Mouse (Mus musculus): Measurements from ENCODE around the gene Trim21. TPM values are rescaled to one million over a fixed set of nuclear protein-coding genes. Genes with fewer than 3 reads are reported as not detected.
A peak's percentile ranks its signal among the peaks of the same experiment; 100 is the strongest.

Gene Trim21
- polyA plus RNA-seq, 1 experiment from 2014 or later = 0.68 TPM

DNA sequence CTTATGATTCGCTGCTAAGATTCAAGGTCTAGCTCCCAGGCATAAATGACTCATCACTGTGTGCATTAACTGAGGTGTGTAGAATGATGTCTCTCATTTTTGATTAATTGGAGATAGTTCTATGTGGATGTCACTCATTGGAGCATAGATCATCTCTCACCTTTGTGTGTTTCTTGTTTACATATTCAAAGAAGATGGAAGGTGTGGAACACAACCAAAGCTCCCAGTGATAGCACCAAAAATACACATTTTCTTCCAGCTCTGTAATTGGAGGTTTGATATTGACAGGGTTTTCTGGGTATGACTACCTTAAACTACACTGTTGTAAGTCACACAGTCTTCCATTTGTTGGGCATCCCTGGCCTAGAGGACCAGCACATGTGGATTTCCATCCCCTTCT is 30.8 kb downstream of the Trim21 start, which contains the start of gene Olfr547:
Gene Olfr547, plus strand, starts transcription at position 301 of the 400 bp plus-strand sequence.
- ATAC-seq (ENCODE audit: low FRiP score, low TSS enrichment) (no peak), DNase-seq (ENCODE audit: low spot score) (no peak)
- TF ChIP-seq EP300 (optimal IDR thresholded peaks at IDR 0.05) = no peak
- no peak for TF ChIP-seq CTCF (IDR thresholded peaks at IDR 0.05; ENCODE audit: low read depth)
- Histone ChIP-seq H3K4me1 (replicated peaks; ENCODE audit: control insufficient read depth, insufficient read depth) (no peaks in the 10 kb centered on the region), H3K36me3 (ENCODE audit: control insufficient read depth, insufficient read depth, low read length) (no peaks in the 10 kb centered on the region), H3K27me3 (ENCODE audit: control insufficient read depth, insufficient read depth, low read length) (no peaks in the 10 kb centered on the region), H3K4me3 (ENCODE audit: low read depth, low read length) (no peak within 1 kb of the TSS), H3K4me2 (replicated peaks; ENCODE audit: low read depth) (no peak within 1 kb of the TSS), H3K27ac (replicated peaks) (no peak within 1 kb of the TSS), H3K9me3 (ENCODE audit: control insufficient read depth, low read length) (no peaks in the 10 kb centered on the region), H3K9ac (ENCODE audit: low read length) (no peak within 1 kb of the TSS)
- 78% methylated on average over 1 of the region's 1 CpGs for WGBS

GRCm38 (mm10) chr7:102529052-102529451 is 36.2 kb downstream of the Trim21 start:
- no peak for DNase-seq (ENCODE audit: low spot score)
- H3K27ac ChIP-seq (replicated peaks) = no peak overlapping the region
- H3K36me3 ChIP-seq (ENCODE audit: control insufficient read depth, insufficient read depth, low read length) = no peaks in the 10 kb centered on the region
- WGBS = 70% methylated on average over 1 of the region's 1 CpGs
- no peaks in the 10 kb centered on the region for H3K4me1 ChIP-seq (replicated peaks; ENCODE audit: control insufficient read depth, insufficient read depth)
- no peak overlapping the region for H3K9ac ChIP-seq (ENCODE audit: low read length)
- no peaks in the 10 kb centered on the region for H3K9me3 ChIP-seq (ENCODE audit: control insufficient read depth, low read length)
- H3K4me2 ChIP-seq (replicated peaks; ENCODE audit: low read depth) = no peak overlapping the region
- H3K4me3 ChIP-seq (ENCODE audit: low read depth, low read length) = no peak overlapping the region
- TF ChIP-seq CTCF (IDR thresholded peaks at IDR 0.05; ENCODE audit: low read depth) (no peak), EP300 (optimal IDR thresholded peaks at IDR 0.05) (no peak)
- no peak for ATAC-seq (ENCODE audit: low FRiP score, low TSS enrichment)
- H3K27me3 ChIP-seq (ENCODE audit: control insufficient read depth, insufficient read depth, low read length) = no peaks in the 10 kb centered on the region

GRCm38 (mm10) chr7:102517051-102517335 is 48.3 kb downstream of the Trim21 start:
- TF ChIP-seq EP300 (optimal IDR thresholded peaks at IDR 0.05) = no peak
- TF ChIP-seq CTCF (IDR thresholded peaks at IDR 0.05; ENCODE audit: low read depth) = no peak
- H3K9me3 ChIP-seq (ENCODE audit: control insufficient read depth, low read length) = no peaks in the 10 kb centered on the region
- no peaks in the 10 kb centered on the region for H3K27me3 ChIP-seq (ENCODE audit: control insufficient read depth, insufficient read depth, low read length)
- H3K4me2 ChIP-seq (replicated peaks; ENCODE audit: low read depth) = no peak overlapping the region
- no peak overlapping the region for H3K27ac ChIP-seq (replicated peaks)
- 70% methylated on average over 2 of the region's 2 CpGs for WGBS
- ATAC-seq (ENCODE audit: low FRiP score, low TSS enrichment) = no peak
- no peak overlapping the region for H3K4me3 ChIP-seq (ENCODE audit: low read depth, low read length)
- DNase-seq (ENCODE audit: low spot score) = no peak
- H3K36me3 ChIP-seq (ENCODE audit: control insufficient read depth, insufficient read depth, low read length) = no peaks in the 10 kb centered on the region
- H3K4me1 ChIP-seq (replicated peaks; ENCODE audit: control insufficient read depth, insufficient read depth) = no peaks in the 10 kb centered on the region
- H3K9ac ChIP-seq (ENCODE audit: low read length) = no peak overlapping the region

- Histone ChIP-seq H3K27me3 (ENCODE audit: control insufficient read depth, insufficient read depth, low read length) (no peaks in the 10 kb centered on the region), H3K27ac (replicated peaks) (no peak overlapping the region), H3K4me1 (replicated peaks; ENCODE audit: control insufficient read depth, insufficient read depth) (no peaks in the 10 kb centered on the region), H3K36me3 (ENCODE audit: control insufficient read depth, insufficient read depth, low read length) (no peaks in the 10 kb centered on the region), H3K9ac (ENCODE audit: low read length) (no peak overlapping the region), H3K4me3 (ENCODE audit: low read depth, low read length) (no peak overlapping the region), H3K9me3 (ENCODE audit: control insufficient read depth, low read length) (no peaks in the 10 kb centered on the region), H3K4me2 (replicated peaks; ENCODE audit: low read depth) (no peak overlapping the region)
- no peak for TF ChIP-seq EP300 (optimal IDR thresholded peaks at IDR 0.05)
- no peak for TF ChIP-seq CTCF (IDR thresholded peaks at IDR 0.05; ENCODE audit: low read depth)
- ATAC-seq (ENCODE audit: low FRiP score, low TSS enrichment) = no peak
- WGBS = 59% methylated on average over 10 of the region's 10 CpGs
- DNase-seq (ENCODE audit: low spot score) = peak; percentile 23
Measured at GRCm38 (mm10) chr7:102516261-102517050, 48.8 kb downstream of the Trim21 start.

DNA sequence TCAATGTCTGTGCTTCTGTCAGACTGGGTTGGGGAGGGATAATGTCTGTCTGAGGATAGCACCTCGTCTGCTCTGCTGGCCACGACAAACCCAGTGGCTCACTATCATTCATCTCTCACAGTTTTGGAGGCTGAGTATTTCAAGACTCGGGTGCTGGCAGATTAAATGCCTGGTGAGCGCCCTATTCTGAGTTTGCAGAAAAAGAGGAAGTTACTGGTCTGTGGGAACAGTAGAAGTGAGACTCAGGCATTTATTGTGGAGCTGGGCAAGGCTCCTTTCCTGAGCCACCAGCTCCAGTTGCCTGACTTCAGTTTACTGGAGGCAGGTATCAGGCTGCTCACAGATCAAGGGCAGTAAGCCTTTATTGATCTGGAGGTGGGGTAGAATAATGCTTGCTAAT is 51.1 kb downstream of the Trim21 start:
- DNase-seq (ENCODE audit: low spot score) (no peak), ATAC-seq (ENCODE audit: low FRiP score, low TSS enrichment) (no peak)
- H3K4me1 ChIP-seq (replicated peaks; ENCODE audit: control insufficient read depth, insufficient read depth) = no peaks in the 10 kb centered on the region
- 69% methylated on average over 4 of the region's 4 CpGs for WGBS
- no peaks in the 10 kb centered on the region for H3K36me3 ChIP-seq (ENCODE audit: control insufficient read depth, insufficient read depth, low read length)
- H3K9ac ChIP-seq (ENCODE audit: low read length) = no peak overlapping the region
- TF ChIP-seq EP300 (optimal IDR thresholded peaks at IDR 0.05) (no peak), CTCF (IDR thresholded peaks at IDR 0.05; ENCODE audit: low read depth) (no peak)
- no peak overlapping the region for H3K4me3 ChIP-seq (ENCODE audit: low read depth, low read length)
- no peaks in the 10 kb centered on the region for H3K9me3 ChIP-seq (ENCODE audit: control insufficient read depth, low read length)
- no peak overlapping the region for H3K27ac ChIP-seq (replicated peaks)
- H3K4me2 ChIP-seq (replicated peaks; ENCODE audit: low read depth) = no peak overlapping the region
- H3K27me3 ChIP-seq (ENCODE audit: control insufficient read depth, insufficient read depth, low read length) = no peaks in the 10 kb centered on the region

- no peaks in the 10 kb centered on the region for H3K27me3 ChIP-seq (ENCODE audit: control insufficient read depth, insufficient read depth, low read length)
- H3K4me1 ChIP-seq (replicated peaks; ENCODE audit: control insufficient read depth, insufficient read depth) = no peaks in the 10 kb centered on the region
- peak overlapping the region; percentile 61 for H3K9ac ChIP-seq (ENCODE audit: low read length)
- DNase-seq (ENCODE audit: low spot score) (peak; percentile 88), ATAC-seq (ENCODE audit: low FRiP score, low TSS enrichment) (peak; percentile 93)
- peak overlapping the region; percentile 45 for H3K4me3 ChIP-seq (ENCODE audit: low read depth, low read length)
- peak overlapping the region; percentile 82 for H3K4me2 ChIP-seq (replicated peaks; ENCODE audit: low read depth)
- H3K9me3 ChIP-seq (ENCODE audit: control insufficient read depth, low read length) = no peaks in the 10 kb centered on the region
- WGBS = 2% methylated on average over 43 of the region's 54 CpGs
- no peak for TF ChIP-seq EP300 (optimal IDR thresholded peaks at IDR 0.05)
- peak; percentile 90 for TF ChIP-seq CTCF (IDR thresholded peaks at IDR 0.05; ENCODE audit: low read depth)
- H3K36me3 ChIP-seq (ENCODE audit: control insufficient read depth, insufficient read depth, low read length) = no peaks in the 10 kb centered on the region
- H3K27ac ChIP-seq (replicated peaks) = no peak overlapping the region
Measured at GRCm38 (mm10) chr7:102512814-102513435, 52.4 kb downstream of the Trim21 start.

Data from stomach, postnatal 0 days (tissue).